Mouse (Mus musculus) midbrain, embryonic 14.5 days (tissue): ENCODE results near the gene Osbpl9. TPM values are rescaled to one million over a fixed set of nuclear protein-coding genes. Genes with fewer than 3 reads are reported as not detected.

Source experiments
- ATAC-seq: fragments of 200-750 bp; cut with Nextera tagmentation; 2 replicates; pipeline ENCODE4 v1.8.0; 2017; ENCODE audit warnings: moderate number of reproducible peaks, moderate library complexity; ENCODE audit not compliant: low FRiP score, low TSS enrichment
- DNase-seq: peaks from one replicate; pipeline ENCODE4 v3.0.0-alpha.2; 2015
- H3K27ac ChIP-seq: fragments of 300-500 bp; sonication (generic); replicated peaks from 2 replicates; pipeline ENCODE4 v1.5.1; 2014; ENCODE audit warnings: mild to moderate bottlenecking, low read depth, low read length, moderate library complexity
- H3K27me3 ChIP-seq: fragments of 300-500 bp; sonication (generic); 2 replicates; pipeline ENCODE4 v1.6.1; 2014; ENCODE audit warnings: low read length, control low read depth, mixed read lengths; ENCODE audit not compliant: control insufficient read depth, insufficient read depth
- H3K36me3 ChIP-seq: fragments of 300-500 bp; sonication (generic); 2 replicates; pipeline ENCODE4 v1.6.1; 2014; ENCODE audit warnings: low read length, control low read depth; ENCODE audit not compliant: control insufficient read depth, insufficient read depth
- H3K4me1 ChIP-seq: fragments of 300-500 bp; sonication (generic); 2 replicates; pipeline ENCODE4 v1.6.1; 2014; ENCODE audit warnings: mild to moderate bottlenecking, antibody characterized with exemption, low read length, control low read depth; ENCODE audit not compliant: control insufficient read depth, insufficient read depth
- H3K4me2 ChIP-seq: fragments of 300-500 bp; sonication (generic); 2 replicates; pipeline ENCODE4 v1.6.1; 2014; ENCODE audit warnings: mild to moderate bottlenecking, low read length, moderate library complexity
- H3K4me3 ChIP-seq: fragments of 300-500 bp; sonication (generic); replicated peaks from 2 replicates; pipeline ENCODE4 v1.5.1; 2014; ENCODE audit warnings: low read depth, low read length
- H3K9ac ChIP-seq: fragments of 300-500 bp; sonication (generic); replicated peaks from 2 replicates; pipeline ENCODE4 v1.6.1; 2014; ENCODE audit warnings: mild to moderate bottlenecking, low read length, moderate library complexity
- H3K9me3 ChIP-seq: fragments of 300-500 bp; sonication (generic); 2 replicates; pipeline ENCODE4 v1.6.1; 2016; ENCODE audit warnings: low read length, control low read depth, mixed read lengths; ENCODE audit not compliant: control insufficient read depth
- WGBS: fragments of 180-500 bp; shearing (Covaris S2); extraction: QIAGEN DNeasy Blood & Tissue Kit; methylation state at CpG from one replicate; pipeline ENCODE4 v1.1.7; 2014; 5-methylcytosine and 5-hydroxymethylcytosine counted together
- polyA plus RNA-seq: library from polyadenylated mRNA; unstranded; fragments of >200 nt; fragmentation: Nextera tagmentation; extraction: Ambion mirVana; gene quantifications from 2 replicates; pipeline ENCODE4 v1.2.1, GENCODE M21; 2014

Osbpl9 gene
- polyA plus RNA-seq, 1 experiment from 2014 or later: 81.1 TPM

- Histone ChIP-seq H3K27ac (no peak overlapping the region), H3K27me3 (no peaks in the 10 kb centered on the region), H3K4me2 (no peak overlapping the region), H3K4me3 (no peak overlapping the region), H3K36me3 (no peaks in the 10 kb centered on the region), H3K9me3 (no peaks in the 10 kb centered on the region), H3K4me1 (no peaks in the 10 kb centered on the region), H3K9ac (no peak overlapping the region)
- ATAC-seq (no peak), DNase-seq (no peak)
- WGBS: 81% methylated on average over 6 of the region's 6 CpGs
These were observed 93.1 kb downstream of the Osbpl9 start for GRCm38 (mm10) chr4:109109012-109109411.

DNA sequence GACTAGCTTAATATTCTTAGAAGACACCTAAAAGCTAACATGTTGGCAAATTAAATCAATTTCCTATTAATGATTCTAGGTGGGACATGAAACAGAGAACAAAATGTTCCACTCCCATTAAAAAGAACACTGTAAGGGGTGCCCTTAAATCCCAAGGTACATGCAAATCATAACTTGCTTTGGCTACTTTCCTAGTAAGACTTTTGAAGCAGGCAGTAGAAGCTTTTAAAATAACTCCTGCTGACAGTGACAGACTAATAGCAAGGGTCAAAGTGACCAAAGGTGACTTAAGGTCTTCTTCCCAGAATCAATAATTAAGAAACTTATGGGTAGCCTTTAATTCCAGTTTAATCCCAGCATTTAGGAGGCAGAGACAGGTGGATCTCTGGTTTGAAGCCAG lies 95.5 kb downstream of the Osbpl9 start:
- Histone ChIP-seq H3K27ac (no peak overlapping the region), H3K4me1 (no peaks in the 10 kb centered on the region), H3K4me2 (no peak overlapping the region), H3K36me3 (peaks cover under 1% of the 10 kb centered on the region; the same call in 1 of the 2 replicates), H3K4me3 (no peak overlapping the region), H3K9me3 (no peaks in the 10 kb centered on the region), H3K27me3 (no peaks in the 10 kb centered on the region), H3K9ac (no peak overlapping the region)
- DNase-seq: no peak
- no peak for ATAC-seq

GRCm38 (mm10) chr4:109106034-109106433 lies 96.0 kb downstream of the Osbpl9 start:
- Histone ChIP-seq H3K27me3 (no peaks in the 10 kb centered on the region), H3K36me3 (peaks cover 5% of the 10 kb centered on the region), H3K9ac (no peak overlapping the region), H3K4me2 (no peak overlapping the region), H3K4me1 (no peaks in the 10 kb centered on the region), H3K27ac (no peak overlapping the region), H3K9me3 (no peaks in the 10 kb centered on the region), H3K4me3 (no peak overlapping the region)
- ATAC-seq: no peak
- DNase-seq: no peak
- 77% methylated on average over 3 of the region's 3 CpGs for WGBS

GRCm38 (mm10) chr4:109105254-109105653 lies 96.8 kb downstream of the Osbpl9 start:
- H3K9me3 ChIP-seq: no peaks in the 10 kb centered on the region
- H3K4me2 ChIP-seq: no peak overlapping the region
- H3K9ac ChIP-seq: no peak overlapping the region
- ATAC-seq: no peak
- no peak for DNase-seq
- no peak overlapping the region for H3K27ac ChIP-seq
- H3K27me3 ChIP-seq: no peaks in the 10 kb centered on the region
- H3K4me1 ChIP-seq: no peaks in the 10 kb centered on the region
- H3K36me3 ChIP-seq: peaks cover 11% of the 10 kb centered on the region
- no peak overlapping the region for H3K4me3 ChIP-seq

- WGBS: 88% methylated on average over 9 of the region's 9 CpGs
- H3K9me3 ChIP-seq: no peaks in the 10 kb centered on the region
These were observed 98.8 kb downstream of the Osbpl9 start for GRCm38 (mm10) chr4:109103145-109103883.

DNA sequence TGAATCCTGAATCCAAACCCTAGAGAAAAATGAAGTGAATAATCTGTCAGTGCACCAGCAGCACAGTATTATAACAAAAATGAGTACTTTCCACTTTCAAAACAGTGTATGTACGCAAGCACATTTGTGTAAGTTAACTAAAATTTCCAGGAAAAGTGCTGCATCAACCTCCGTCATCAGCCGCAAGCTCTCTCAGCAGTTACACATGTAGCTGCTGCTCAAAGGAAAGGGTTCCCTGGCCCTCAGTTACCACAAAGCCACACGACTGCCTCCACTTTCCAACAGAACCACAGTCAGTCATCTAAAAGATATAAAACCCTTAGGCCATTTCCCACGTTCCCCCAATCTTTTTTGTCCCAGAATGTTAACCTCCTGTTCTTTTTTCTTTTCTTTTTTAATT lies 99.5 kb downstream of the Osbpl9 start:
- DNase-seq (no peak), ATAC-seq (no peak)
- H3K4me1 ChIP-seq: no peaks in the 10 kb centered on the region
- 92% methylated on average over 5 of the region's 5 CpGs for WGBS
- no peak overlapping the region for H3K4me3 ChIP-seq
- H3K9me3 ChIP-seq: no peaks in the 10 kb centered on the region
- no peaks in the 10 kb centered on the region for H3K27me3 ChIP-seq
- no peak overlapping the region for H3K27ac ChIP-seq
- no peak overlapping the region for H3K4me2 ChIP-seq
- H3K9ac ChIP-seq: no peak overlapping the region
- H3K36me3 ChIP-seq: peaks cover 13% of the 10 kb centered on the region

More at GRCm38 (mm10) chr4:109103145-109103883, 98.8 kb downstream of the Osbpl9 start:
- Histone ChIP-seq H3K9ac (no peak overlapping the region), H3K4me1 (no peaks in the 10 kb centered on the region), H3K27ac (no peak overlapping the region), H3K4me3 (no peak overlapping the region), H3K4me2 (no peak overlapping the region), H3K36me3 (peaks cover 12% of the 10 kb centered on the region), H3K27me3 (no peaks in the 10 kb centered on the region)
- no peak for ATAC-seq
- DNase-seq: no peak

DNA sequence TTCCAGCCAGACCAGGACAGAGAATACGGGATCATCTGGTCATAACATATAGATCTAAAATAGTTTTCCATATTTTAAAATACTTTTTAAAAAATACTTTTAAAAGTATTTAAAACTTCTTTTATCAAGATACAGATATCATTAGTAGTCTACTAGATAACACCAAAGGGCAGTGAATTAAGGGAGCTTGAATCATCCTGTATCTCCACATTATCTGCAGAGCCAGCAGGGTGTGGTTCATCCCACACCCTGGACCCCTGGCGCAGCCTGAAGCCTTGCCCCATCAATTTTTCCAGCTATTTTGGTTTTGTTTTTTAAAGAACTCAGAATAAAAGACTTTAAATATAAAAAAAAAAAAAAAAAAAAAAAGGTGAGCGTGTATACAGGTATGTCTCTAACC lies 103.2 kb downstream of the Osbpl9 start:
- H3K27ac ChIP-seq: no peak overlapping the region

GRCm38 (mm10) chr4:109094269-109094668 lies 107.8 kb downstream of the Osbpl9 start:
- no peak for DNase-seq
- H3K4me2 ChIP-seq: no peak overlapping the region
- no peaks in the 10 kb centered on the region for H3K4me1 ChIP-seq
- no peak for ATAC-seq
- peaks cover 13% of the 10 kb centered on the region; the same call in 1 of the 2 replicates for H3K36me3 ChIP-seq
- no peak overlapping the region for H3K27ac ChIP-seq
- H3K9ac ChIP-seq: no peak overlapping the region
- 78% methylated on average over 2 of the region's 2 CpGs for WGBS
- H3K27me3 ChIP-seq: no peaks in the 10 kb centered on the region
- H3K9me3 ChIP-seq: no peaks in the 10 kb centered on the region
- H3K4me3 ChIP-seq: no peak overlapping the region

More for the DNA sequence above, 103.2 kb downstream of the Osbpl9 start:
- H3K4me3 ChIP-seq: no peak overlapping the region
- no peaks in the 10 kb centered on the region for H3K9me3 ChIP-seq
- H3K4me1 ChIP-seq: no peaks in the 10 kb centered on the region
- H3K4me2 ChIP-seq: no peak overlapping the region
- no peaks in the 10 kb centered on the region for H3K27me3 ChIP-seq
- no peak for ATAC-seq
- peaks cover 22% of the 10 kb centered on the region for H3K36me3 ChIP-seq
- H3K9ac ChIP-seq: no peak overlapping the region
- 93% methylated on average over 3 of the region's 3 CpGs for WGBS
- no peak for DNase-seq

DNA sequence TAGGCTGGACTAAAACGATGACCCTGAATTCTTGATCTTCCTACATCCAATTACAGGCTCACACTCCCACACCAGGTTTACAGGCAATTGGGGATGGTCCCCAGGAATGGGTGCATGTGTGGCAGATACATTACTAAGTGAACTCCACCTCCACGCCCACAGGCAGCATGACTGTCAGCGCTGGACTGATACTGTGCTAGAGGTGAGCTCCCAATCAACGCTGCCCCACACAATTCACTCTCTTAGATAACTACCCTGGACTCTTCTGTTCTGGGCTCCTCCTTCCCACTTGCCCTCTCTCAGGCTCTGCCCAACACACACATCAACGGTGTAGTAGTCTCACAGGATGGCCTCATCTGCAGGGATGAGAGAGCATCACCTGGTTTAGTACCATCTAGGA lies 109.7 kb downstream of the Osbpl9 start:
- Histone ChIP-seq H3K4me2 (no peak overlapping the region), H3K4me1 (no peaks in the 10 kb centered on the region), H3K9me3 (no peaks in the 10 kb centered on the region), H3K27ac (no peak overlapping the region), H3K4me3 (no peak overlapping the region), H3K9ac (no peak overlapping the region), H3K36me3 (peaks cover 10% of the 10 kb centered on the region; the same call in 1 of the 2 replicates), H3K27me3 (no peaks in the 10 kb centered on the region)
- DNase-seq (no peak), ATAC-seq (no peak)
- WGBS: 91% methylated on average over 5 of the region's 5 CpGs
